Mouse (Mus musculus) retina, postnatal 7 days (tissue): ENCODE results near the gene Tspan18.

Experiments
- DNase-seq: peaks from one replicate; pipeline ENCODE4 v3.0.0-alpha.2; 2012; ENCODE audit warnings: low read depth, low spot score

Gene Tspan18

GRCm38 (mm10) chr2:93291186-93291926, 42.9 kb downstream of the Tspan18 start:
- DNase-seq, result no peak

- no peak for DNase-seq
Observed at GRCm38 (mm10) chr2:93290345-93291118, 43.8 kb downstream of the Tspan18 start.

- DNase-seq, result no peak
Observed at GRCm38 (mm10) chr2:93289161-93289560, 45.1 kb downstream of the Tspan18 start.

GRCm38 (mm10) chr2:93287348-93287747, 47.0 kb downstream of the Tspan18 start:
- DNase-seq, result no peak

- no peak for DNase-seq
Observed at GRCm38 (mm10) chr2:93286742-93287141, 47.6 kb downstream of the Tspan18 start.

- no peak for DNase-seq
Observed at GRCm38 (mm10) chr2:93286321-93286720, 48.0 kb downstream of the Tspan18 start.

- DNase-seq, result no peak
Observed at GRCm38 (mm10) chr2:93285842-93286241, 48.5 kb downstream of the Tspan18 start.

GRCm38 (mm10) chr2:93284625-93285024, 49.7 kb downstream of the Tspan18 start:
- no peak for DNase-seq

GRCm38 (mm10) chr2:93283481-93284293, 50.6 kb downstream of the Tspan18 start:
- DNase-seq, result no peak

- DNase-seq, result no peak
Observed at GRCm38 (mm10) chr2:93282636-93283035, 51.7 kb downstream of the Tspan18 start.

- DNase-seq, result no peak
Observed at GRCm38 (mm10) chr2:93281466-93281865, 52.8 kb downstream of the Tspan18 start.

GRCm38 (mm10) chr2:93280117-93280620, 54.1 kb downstream of the Tspan18 start:
- no peak for DNase-seq

GRCm38 (mm10) chr2:93278181-93278975, 55.9 kb downstream of the Tspan18 start:
- DNase-seq, result no peak

GRCm38 (mm10) chr2:93277486-93277885, 56.8 kb downstream of the Tspan18 start:
- DNase-seq, result no peak

- no peak for DNase-seq
Observed at GRCm38 (mm10) chr2:93276026-93276425, 58.3 kb downstream of the Tspan18 start.

- no peak for DNase-seq
Observed at GRCm38 (mm10) chr2:93273916-93274315, 60.4 kb downstream of the Tspan18 start.

GRCm38 (mm10) chr2:93270083-93270482, 64.2 kb downstream of the Tspan18 start:
- no peak for DNase-seq

- DNase-seq, result no peak
Observed at GRCm38 (mm10) chr2:93269611-93270010, 64.7 kb downstream of the Tspan18 start.

GRCm38 (mm10) chr2:93268711-93269270, 65.5 kb downstream of the Tspan18 start:
- DNase-seq, result no peak

GRCm38 (mm10) chr2:93267791-93268190, 66.5 kb downstream of the Tspan18 start:
- DNase-seq, result no peak
